Mouse (Mus musculus) kidney, embryonic 14.5 days (tissue): ENCODE results near the gene Gfra4. TPM values are rescaled to one million over a fixed set of nuclear protein-coding genes. Genes with fewer than 3 reads are reported as not detected.

Experiments
- ATAC-seq: fragments of 200-750 bp; cut with Nextera tagmentation; 2 replicates; pipeline ENCODE4 v1.8.0; 2017; ENCODE audit warnings: moderate number of reproducible peaks, mild to moderate bottlenecking, moderate TSS enrichment, moderate library complexity; ENCODE audit not compliant: low FRiP score, low TSS enrichment
- H3K27ac ChIP-seq: fragments of 300-500 bp; sonication (generic); 2 replicates; pipeline ENCODE4 v1.5.1; 2014; ENCODE audit warnings: low read depth, mild to moderate bottlenecking, low read length, moderate library complexity, mixed read lengths
- H3K27me3 ChIP-seq: fragments of 300-500 bp; sonication (generic); 2 replicates; pipeline ENCODE4 v1.6.1; 2014; ENCODE audit warnings: mild to moderate bottlenecking, low read length; ENCODE audit not compliant: control insufficient read depth, insufficient read depth
- H3K36me3 ChIP-seq: fragments of 300-500 bp; sonication (generic); 2 replicates; pipeline ENCODE4 v1.6.1; 2014; ENCODE audit warnings: low read length, mixed read lengths; ENCODE audit not compliant: control insufficient read depth, insufficient read depth
- H3K4me1 ChIP-seq: fragments of 300-500 bp; sonication (generic); 2 replicates; pipeline ENCODE4 v1.6.1; 2014; ENCODE audit warnings: low read length, mixed read lengths; ENCODE audit not compliant: control insufficient read depth, insufficient read depth
- H3K4me2 ChIP-seq: fragments of 300-500 bp; sonication (generic); replicated peaks from 2 replicates; pipeline ENCODE4 v1.6.1; 2014; ENCODE audit warnings: low read depth, mild to moderate bottlenecking, low read length
- H3K4me3 ChIP-seq: fragments of 300-500 bp; sonication (generic); 2 replicates; pipeline ENCODE4 v1.5.1; 2014; ENCODE audit warnings: mild to moderate bottlenecking, low read length
- H3K9ac ChIP-seq: fragments of 300-500 bp; sonication (generic); 2 replicates; pipeline ENCODE4 v1.6.1; 2014; ENCODE audit warnings: low read depth, mild to moderate bottlenecking, low read length, moderate library complexity
- H3K9me3 ChIP-seq: fragments of 300-500 bp; sonication (generic); 2 replicates; pipeline ENCODE4 v1.6.1; 2016; ENCODE audit warnings: low read length; ENCODE audit not compliant: control insufficient read depth
- WGBS: fragments of 180-500 bp; shearing (Covaris S2); extraction: QIAGEN DNeasy Blood & Tissue Kit; methylation state at CpG from one replicate; pipeline ENCODE4 v1.1.7; 2014; 5-methylcytosine and 5-hydroxymethylcytosine counted together
- polyA plus RNA-seq: library from polyadenylated mRNA; unstranded; fragments of >200 nt; fragmentation: Nextera tagmentation; extraction: Ambion mirVana; gene quantifications from 2 replicates; pipeline ENCODE4 v1.2.1, GENCODE M21; 2014

Gene Gfra4
- polyA plus RNA-seq, 1 experiment from 2014 or later: 17.2 TPM

- Histone ChIP-seq H3K9me3 (no peaks in the 10 kb centered on the region), H3K27me3 (peaks cover 21% of the 10 kb centered on the region; the same call in 1 of the 2 replicates), H3K36me3 (no peaks in the 10 kb centered on the region), H3K4me1 (0 out of 2 replicates have a peak, but pooled peaks cover 3% of the 10 kb centered on the region), H3K27ac (no peak overlapping the region), H3K4me3 (no peak overlapping the region), H3K4me2 (no peak overlapping the region), H3K9ac (no peak overlapping the region)
- WGBS: 52% methylated on average over 9 of the region's 9 CpGs
- ATAC-seq: no peak
Observed at GRCm38 (mm10) chr2:131066342-131066741, 23.5 kb upstream of the Gfra4 start.

DNA sequence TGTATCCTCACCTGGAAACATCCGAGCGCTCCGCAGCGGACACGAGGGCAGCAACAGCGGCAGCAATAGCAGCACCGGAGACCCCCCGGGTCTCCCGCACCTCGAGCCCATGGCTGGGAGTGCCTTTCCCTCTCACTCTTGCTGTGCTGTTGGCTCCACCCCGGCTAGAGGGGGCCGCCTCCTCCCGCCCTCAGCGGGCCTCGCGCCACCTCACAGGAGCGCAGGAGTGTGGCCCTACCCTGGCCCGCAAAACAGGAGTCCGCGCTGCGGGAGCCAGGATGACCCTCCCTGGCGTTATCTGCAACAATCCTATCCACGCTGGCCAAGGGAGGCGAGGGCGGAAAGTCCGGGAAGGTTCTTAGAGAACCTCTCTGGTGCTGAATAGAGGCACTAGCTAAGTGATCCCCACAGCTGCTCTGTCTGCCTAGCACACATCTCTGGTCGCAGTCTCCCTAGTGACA lies 20.5 kb upstream of the Gfra4 start, which contains the start of gene Adam33:
Gene Adam33, minus strand, starts transcription at position 411 of the 461 bp plus-strand sequence.
- ATAC-seq: peak; percentile 56
- Histone ChIP-seq H3K9me3 (no peaks in the 10 kb centered on the region), H3K4me1 (peaks cover 12% of the 10 kb centered on the region), H3K36me3 (no peaks in the 10 kb centered on the region), H3K9ac (peak within 1 kb of the TSS; percentile 25), H3K4me3 (peak within 1 kb of the TSS; percentile 20), H3K4me2 (peak within 1 kb of the TSS; percentile 45), H3K27me3 (peaks cover 21% of the 10 kb centered on the region; the same call in 1 of the 2 replicates), H3K27ac (no peak within 1 kb of the TSS)
- 4% methylated on average over 23 of the region's 27 CpGs for WGBS

DNA sequence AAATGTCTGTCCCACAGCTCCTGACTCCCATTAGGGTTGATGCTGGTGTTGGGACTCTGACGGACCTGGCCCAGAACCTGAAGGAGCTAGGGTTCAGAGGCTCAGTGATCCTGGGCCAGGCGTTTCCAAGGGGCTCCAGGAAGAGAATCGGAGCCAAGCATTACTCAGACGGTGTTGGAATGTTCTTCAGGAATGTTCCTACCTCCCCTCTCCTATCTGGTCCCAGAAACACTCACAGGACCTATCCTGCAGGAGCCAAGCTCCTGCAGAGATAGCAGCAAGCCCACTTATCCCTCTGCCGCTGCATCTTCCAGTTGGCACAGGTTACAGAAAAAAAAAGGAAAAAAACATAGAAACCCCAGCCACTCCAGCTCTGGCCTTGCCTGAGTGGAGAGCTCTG lies 18.7 kb upstream of the Gfra4 start:
- 71% methylated on average over 5 of the region's 5 CpGs for WGBS
- peaks cover 12% of the 10 kb centered on the region for H3K4me1 ChIP-seq
- H3K4me2 ChIP-seq: no peak overlapping the region
- H3K4me3 ChIP-seq: no peak overlapping the region
- ATAC-seq: no peak
- H3K27ac ChIP-seq: no peak overlapping the region
- no peak overlapping the region for H3K9ac ChIP-seq
- no peaks in the 10 kb centered on the region for H3K36me3 ChIP-seq
- peaks cover 22% of the 10 kb centered on the region; the same call in 1 of the 2 replicates for H3K27me3 ChIP-seq
- H3K9me3 ChIP-seq: no peaks in the 10 kb centered on the region

DNA sequence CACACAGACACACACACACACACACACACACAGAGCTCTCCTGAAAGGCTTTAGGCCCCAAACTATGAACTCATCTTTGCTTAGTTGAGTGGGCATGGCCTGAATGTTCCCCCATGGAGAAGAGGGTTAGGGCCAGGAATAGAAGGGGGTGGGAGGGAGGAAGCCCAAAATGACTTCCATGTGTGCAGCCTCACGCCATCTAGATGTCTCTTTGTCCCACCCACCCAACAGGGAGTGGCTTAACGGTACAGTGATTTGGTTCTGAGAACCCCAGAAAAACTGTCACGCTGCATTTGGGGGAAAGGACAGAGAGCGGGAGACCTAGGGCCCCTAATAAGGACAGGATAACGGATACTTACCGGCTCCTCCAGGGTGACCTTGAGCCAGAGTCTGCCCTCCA lies 17.9 kb upstream of the Gfra4 start:
- 54% methylated on average over 6 of the region's 6 CpGs for WGBS
- H3K9ac ChIP-seq: no peak overlapping the region
- no peak overlapping the region; the same call in 1 of the 2 replicates for H3K27ac ChIP-seq
- no peaks in the 10 kb centered on the region for H3K36me3 ChIP-seq
- peaks cover 28% of the 10 kb centered on the region; the same call in 1 of the 2 replicates for H3K27me3 ChIP-seq
- H3K9me3 ChIP-seq: no peaks in the 10 kb centered on the region
- ATAC-seq: no peak
- peaks cover 15% of the 10 kb centered on the region for H3K4me1 ChIP-seq
- no peak overlapping the region for H3K4me3 ChIP-seq
- no peak overlapping the region for H3K4me2 ChIP-seq

- WGBS: 39% methylated on average over 9 of the region's 9 CpGs
- Histone ChIP-seq H3K4me3 (no peak overlapping the region), H3K4me2 (no peak overlapping the region), H3K9ac (no peak overlapping the region), H3K27ac (peak overlapping the region; percentile 48), H3K27me3 (peaks cover 36% of the 10 kb centered on the region), H3K4me1 (peaks cover 19% of the 10 kb centered on the region), H3K9me3 (no peaks in the 10 kb centered on the region), H3K36me3 (no peaks in the 10 kb centered on the region)
- ATAC-seq: peak; percentile 42; the same call in 1 of the 2 replicates
Observed at GRCm38 (mm10) chr2:131059781-131060540, 17.1 kb upstream of the Gfra4 start.

DNA sequence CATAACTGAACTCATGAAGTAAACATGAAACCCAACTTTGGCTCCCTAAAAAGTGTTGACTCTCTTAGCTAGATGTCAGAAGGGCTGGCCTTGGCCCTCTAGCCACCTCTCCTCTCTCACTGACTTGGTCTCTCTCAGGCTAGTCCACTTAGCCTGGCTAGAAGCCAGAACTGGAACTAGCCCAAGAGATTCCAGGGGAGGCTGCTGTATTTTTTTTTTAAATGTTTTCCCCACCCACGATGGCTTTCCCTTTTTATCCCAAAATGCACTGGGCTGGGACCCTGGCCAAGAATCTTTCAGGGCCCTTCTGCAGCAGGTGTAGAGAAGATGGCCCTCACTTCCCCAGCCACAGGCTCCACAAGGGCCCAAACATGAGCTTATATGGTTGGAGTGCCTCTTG lies 16.5 kb upstream of the Gfra4 start:
- H3K9me3 ChIP-seq: no peaks in the 10 kb centered on the region
- peak overlapping the region; percentile 48 for H3K27ac ChIP-seq
- H3K4me3 ChIP-seq: no peak overlapping the region
- no peak for ATAC-seq
- no peak overlapping the region for H3K9ac ChIP-seq
- peaks cover 42% of the 10 kb centered on the region for H3K27me3 ChIP-seq
- no peak overlapping the region for H3K4me2 ChIP-seq
- H3K4me1 ChIP-seq: peaks cover 19% of the 10 kb centered on the region
- 39% methylated on average over 1 of the region's 1 CpGs for WGBS
- H3K36me3 ChIP-seq: no peaks in the 10 kb centered on the region

DNA sequence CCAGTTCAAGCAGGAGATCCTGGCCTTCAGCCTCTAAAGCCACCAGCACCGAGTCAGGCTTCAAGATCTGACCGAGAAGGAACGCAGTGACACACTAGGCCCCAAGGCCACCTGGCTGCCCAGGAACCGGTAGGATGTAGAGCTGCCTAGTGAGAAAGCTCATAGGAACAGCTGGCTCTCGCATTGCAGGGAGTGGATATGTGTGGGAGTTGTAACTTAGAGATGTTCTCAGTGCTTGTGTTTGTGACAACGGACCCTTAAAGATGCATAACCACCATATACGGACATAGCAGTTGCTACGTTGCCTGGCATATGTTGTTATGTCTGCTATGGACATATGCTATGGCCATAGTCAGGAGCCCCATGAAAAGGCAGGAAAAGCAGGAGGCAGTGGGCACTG lies 15.8 kb upstream of the Gfra4 start:
- Histone ChIP-seq H3K4me1 (peaks cover 21% of the 10 kb centered on the region), H3K4me2 (no peak overlapping the region), H3K36me3 (no peaks in the 10 kb centered on the region), H3K9ac (no peak overlapping the region), H3K27ac (no peak overlapping the region), H3K9me3 (no peaks in the 10 kb centered on the region), H3K27me3 (peaks cover 44% of the 10 kb centered on the region), H3K4me3 (no peak overlapping the region)
- WGBS: 85% methylated on average over 8 of the region's 8 CpGs
- no peak for ATAC-seq

DNA sequence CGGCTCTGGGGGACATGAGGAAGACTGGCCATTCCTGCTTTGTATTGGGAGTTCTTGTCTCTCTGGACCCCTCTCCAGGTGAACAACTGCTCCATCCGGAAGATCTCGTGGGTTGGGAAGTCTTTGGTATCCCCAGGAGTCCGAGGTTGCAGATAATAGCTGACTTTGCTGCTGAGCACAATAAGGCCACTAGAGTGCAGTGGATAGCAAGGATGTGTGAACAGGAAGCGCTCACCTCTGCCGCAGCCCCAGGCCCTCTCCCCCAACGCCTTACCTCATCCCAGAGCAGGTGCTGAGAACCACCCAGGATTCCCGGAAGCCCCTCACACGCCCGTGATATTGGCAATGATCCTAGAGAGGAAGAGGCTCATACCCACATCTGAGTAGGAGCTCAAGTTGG lies 13.3 kb upstream of the Gfra4 start:
- peaks cover 50% of the 10 kb centered on the region for H3K27me3 ChIP-seq
- no peak overlapping the region for H3K27ac ChIP-seq
- ATAC-seq: peak; percentile 44
- H3K4me3 ChIP-seq: no peak overlapping the region
- H3K9ac ChIP-seq: no peak overlapping the region
- 4% methylated on average over 10 of the region's 10 CpGs for WGBS
- peak overlapping the region; percentile 4 for H3K4me2 ChIP-seq
- H3K36me3 ChIP-seq: no peaks in the 10 kb centered on the region
- no peaks in the 10 kb centered on the region for H3K9me3 ChIP-seq
- peaks cover 21% of the 10 kb centered on the region for H3K4me1 ChIP-seq

GRCm38 (mm10) chr2:131055631-131056030 lies 12.7 kb upstream of the Gfra4 start:
- ATAC-seq: peak; percentile 21; the same call in 1 of the 2 replicates
- no peak overlapping the region; the same call in 1 of the 2 replicates for H3K4me2 ChIP-seq
- H3K27me3 ChIP-seq: peaks cover 50% of the 10 kb centered on the region
- 0 out of 2 replicates have a peak overlapping the region, but pooled peaks have one; percentile 2 for H3K4me3 ChIP-seq
- no peak overlapping the region for H3K9ac ChIP-seq
- no peak overlapping the region for H3K27ac ChIP-seq
- no peaks in the 10 kb centered on the region for H3K9me3 ChIP-seq
- WGBS: 3% methylated on average over 10 of the region's 10 CpGs
- H3K4me1 ChIP-seq: peaks cover 21% of the 10 kb centered on the region
- H3K36me3 ChIP-seq: no peaks in the 10 kb centered on the region
